Mouse (Mus musculus): ENCODE results near the gene Stam.
A peak's percentile ranks its signal among the peaks of the same experiment; 100 is the strongest.
"Not testable (repeated sequence)": the region's sequence is repeated elsewhere in the genome, so short reads cannot be mapped to it uniquely, and the experiment has no call there.

The Stam gene

GRCm38 (mm10) chr2:14073362-14074220 is at the start of gene Stam:
Gene Stam (plus strand): TSS chr2:14074098.
- DNase-seq, result peak; percentile 93

GRCm38 (mm10) chr2:14041249-14041648 is 32.6 kb upstream of the Stam start:
- no peak for DNase-seq

GRCm38 (mm10) chr2:14043011-14043410 is 30.9 kb upstream of the Stam start:
- DNase-seq, result no peak

- DNase-seq, result no peak
These were observed 30.2 kb upstream of the Stam start for GRCm38 (mm10) chr2:14043577-14044170.

GRCm38 (mm10) chr2:14048381-14048780 is 25.5 kb upstream of the Stam start:
- DNase-seq, result peak; percentile 68

- no peak for DNase-seq
These were observed 25.1 kb upstream of the Stam start for GRCm38 (mm10) chr2:14048808-14049207.

GRCm38 (mm10) chr2:14053618-14054017 is 20.3 kb upstream of the Stam start:
- DNase-seq, result no peak

GRCm38 (mm10) chr2:14054163-14054562 is 19.7 kb upstream of the Stam start:
- no peak for DNase-seq

- DNase-seq, result no peak
These were observed 19.2 kb upstream of the Stam start for GRCm38 (mm10) chr2:14054716-14055115.

- peak; percentile 89 for DNase-seq
These were observed 18.7 kb upstream of the Stam start for GRCm38 (mm10) chr2:14055168-14055565.

GRCm38 (mm10) chr2:14055566-14056331 is 18.1 kb upstream of the Stam start, which contains the start of gene Hacd1:
Gene Hacd1 (minus strand): TSS chr2:14056135.
- DNase-seq, result peak; percentile 96

GRCm38 (mm10) chr2:14065704-14066650 is 7.9 kb upstream of the Stam start:
- no peak for DNase-seq

GRCm38 (mm10) chr2:14069027-14069426 is 4.9 kb upstream of the Stam start:
- DNase-seq, result no peak

- no peak for DNase-seq
These were observed 3.4 kb upstream of the Stam start for GRCm38 (mm10) chr2:14070466-14070865.

GRCm38 (mm10) chr2:14073008-14073361 is 913 bp upstream of the Stam start:
- DNase-seq, result no peak

- DNase-seq, result no peak
These were observed 463 bp downstream of the Stam start for GRCm38 (mm10) chr2:14074221-14074901.

- DNase-seq, result not testable (repeated sequence)
These were observed 4.6 kb downstream of the Stam start for GRCm38 (mm10) chr2:14078527-14078926.

GRCm38 (mm10) chr2:14100533-14100932 is 26.6 kb downstream of the Stam start:
- DNase-seq, result no peak

- no peak for DNase-seq
These were observed 28.7 kb downstream of the Stam start for GRCm38 (mm10) chr2:14102603-14103002.

GRCm38 (mm10) chr2:14103924-14104323 is 30.0 kb downstream of the Stam start:
- DNase-seq, result no peak

- no peak for DNase-seq
These were observed 33.8 kb downstream of the Stam start for GRCm38 (mm10) chr2:14107673-14108072.

GRCm38 (mm10) chr2:14126387-14126786 is 52.5 kb downstream of the Stam start:
- DNase-seq, result no peak
